Mouse (Mus musculus): ENCODE measurements at regions not wholly inside any gene's neighbourhood (a gene's known extent, or its start where the extent isn't known, plus 50 kb on each side); places are given as distances from the start of the nearest gene placed in this dataset.

DNA sequence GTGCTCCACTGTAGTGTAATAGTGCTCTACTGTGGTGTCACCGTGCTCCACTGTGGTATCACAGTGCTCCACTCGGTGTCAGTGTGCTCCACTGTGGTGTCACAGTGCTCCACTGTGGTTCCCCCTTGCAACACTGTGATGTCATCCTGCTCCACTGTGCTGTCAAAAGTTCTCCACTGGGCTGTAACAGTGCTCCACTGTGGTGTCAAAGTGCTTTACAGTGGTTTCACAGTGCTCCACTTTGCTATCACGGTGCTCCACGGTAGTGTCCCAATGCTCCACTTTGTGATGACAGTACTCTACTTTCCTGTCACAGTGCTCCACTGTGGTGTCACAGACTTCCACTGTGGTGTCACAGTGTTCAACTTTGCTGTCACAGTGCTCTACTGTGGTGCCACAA is 79.4 kb upstream of the Trpm1 start:
- TF ChIP-seq POLR2A (IDR thresholded peaks at IDR 0.05; ENCODE audit: insufficient read depth, low read length) (no peak), CTCF (IDR thresholded peaks at IDR 0.05; ENCODE audit: low read depth, low read length) (no peak)

All from ES-Bruce4 (cell line).